Mouse (Mus musculus) embryonic facial prominence, embryonic 12.5 days (tissue): ENCODE measurements around the gene Trim63. TPM values are rescaled to one million over a fixed set of nuclear protein-coding genes. Genes with fewer than 3 reads are reported as not detected.
"Not testable (repeated sequence)": the region's sequence is repeated elsewhere in the genome, so short reads cannot be mapped to it uniquely, and the experiment has no call there.

Experiments
- ATAC-seq: fragments of 200-750 bp; cut with Nextera tagmentation; 2 replicates; pipeline ENCODE4 v1.8.0; 2017; ENCODE audit not compliant: insufficient number of reproducible peaks, insufficient read depth, low FRiP score, low TSS enrichment
- H3K27ac ChIP-seq: fragments of 300-500 bp; sonication (generic); 2 replicates; pipeline ENCODE4 v1.5.1; 2016; ENCODE audit warnings: mild to moderate bottlenecking
- H3K27me3 ChIP-seq: fragments of 300-500 bp; sonication (generic); 2 replicates; pipeline ENCODE4 v1.6.1; 2016; ENCODE audit warnings: mild to moderate bottlenecking, moderate library complexity
- H3K36me3 ChIP-seq: fragments of 300-500 bp; sonication (generic); 2 replicates; pipeline ENCODE4 v1.6.1; 2016; ENCODE audit warnings: mild to moderate bottlenecking
- H3K4me1 ChIP-seq: fragments of 300-500 bp; sonication (generic); 2 replicates; pipeline ENCODE4 v1.6.1; 2016
- H3K4me2 ChIP-seq: fragments of 300-500 bp; sonication (generic); replicated peaks from 2 replicates; pipeline ENCODE4 v1.6.1; 2016; ENCODE audit warnings: mild to moderate bottlenecking, moderate library complexity
- H3K4me3 ChIP-seq: fragments of 300-500 bp; sonication (generic); 2 replicates; pipeline ENCODE4 v1.5.1; 2016; ENCODE audit warnings: mild to moderate bottlenecking
- H3K9ac ChIP-seq: fragments of 300-500 bp; sonication (generic); 2 replicates; pipeline ENCODE4 v1.6.1; 2016; ENCODE audit warnings: mild to moderate bottlenecking, moderate library complexity
- H3K9me3 ChIP-seq: fragments of 300-500 bp; sonication (generic); 2 replicates; pipeline ENCODE4 v1.6.1; 2016; ENCODE audit warnings: mild to moderate bottlenecking, moderate library complexity
- WGBS: fragments of 180-500 bp; shearing (Covaris S2); methylation state at CpG from one replicate; pipeline ENCODE4 v1.1.7; 2016; 5-methylcytosine and 5-hydroxymethylcytosine counted together
- polyA plus RNA-seq: library from polyadenylated mRNA; unstranded; fragments of >200 nt; fragmentation: Nextera tagmentation; extraction: Ambion mirVana; gene quantifications from 2 replicates; pipeline ENCODE4 v1.2.1, GENCODE M21; 2016

The Trim63 gene
- polyA plus RNA-seq, 1 experiment from 2014 or later: 2.6 TPM

DNA sequence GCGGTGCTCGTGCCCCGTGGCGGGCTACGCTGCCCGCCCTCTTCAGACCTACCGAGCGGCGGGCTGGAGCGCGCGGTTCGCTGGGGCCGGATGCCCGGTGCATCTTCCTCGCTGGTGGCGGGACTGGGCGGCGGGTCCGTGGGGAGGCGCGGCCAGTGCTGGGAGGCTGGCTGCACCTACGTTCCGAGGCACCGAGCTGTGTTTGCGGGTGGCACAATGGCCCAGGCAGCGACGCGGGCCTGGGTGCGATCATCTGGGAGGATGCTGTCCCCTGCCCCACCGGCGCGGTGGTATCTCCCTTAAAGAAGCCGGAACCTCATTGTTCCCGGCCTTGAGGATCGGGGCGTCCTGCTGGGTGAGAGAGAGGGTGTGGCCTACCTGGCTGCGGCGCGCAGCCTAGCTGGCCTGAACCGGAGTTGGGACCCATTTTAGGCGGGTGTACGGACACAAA lies 27.3 kb upstream of the Trim63 start, which contains the start of gene Pdik1l:
TSS of gene Pdik1l (minus strand) at position 321 of the 451 bp plus-strand sequence.
- Histone ChIP-seq H3K36me3 (peaks cover 12% of the 10 kb centered on the region; the same call in 1 of the 2 replicates), H3K9ac (peak within 1 kb of the TSS; percentile 93), H3K4me3 (peak within 1 kb of the TSS; percentile 73), H3K4me1 (peaks cover 14% of the 10 kb centered on the region), H3K27ac (peak within 1 kb of the TSS; percentile 100), H3K4me2 (peak within 1 kb of the TSS; percentile 94), H3K9me3 (no peaks in the 10 kb centered on the region), H3K27me3 (no peaks in the 10 kb centered on the region)
- ATAC-seq: peak; percentile 74
- under 1% methylated on average over 43 of the region's 43 CpGs for WGBS

- H3K36me3 ChIP-seq: 0 out of 2 replicates have a peak, but pooled peaks cover 4% of the 10 kb centered on the region
- H3K27ac ChIP-seq: peak overlapping the region; percentile 100; the same call in 1 of the 2 replicates
- H3K4me1 ChIP-seq: peaks cover 14% of the 10 kb centered on the region
- H3K9me3 ChIP-seq: no peaks in the 10 kb centered on the region
- H3K4me2 ChIP-seq: peak overlapping the region; percentile 94
- WGBS: 37% methylated on average over 11 of the region's 11 CpGs
- 0 out of 2 replicates have a peak, but pooled peaks cover 6% of the 10 kb centered on the region for H3K27me3 ChIP-seq
- H3K9ac ChIP-seq: peak overlapping the region; percentile 93
- no peak for ATAC-seq
- H3K4me3 ChIP-seq: peak overlapping the region; percentile 73
Measured at GRCm38 (mm10) chr4:134288397-134289256, 26.3 kb upstream of the Trim63 start.

GRCm38 (mm10) chr4:134292067-134292466 lies 22.9 kb upstream of the Trim63 start:
- Histone ChIP-seq H3K9me3 (no peaks in the 10 kb centered on the region), H3K4me2 (no peak overlapping the region), H3K9ac (no peak overlapping the region), H3K4me3 (no peak overlapping the region), H3K4me1 (peaks cover 7% of the 10 kb centered on the region), H3K27me3 (0 out of 2 replicates have a peak, but pooled peaks cover 11% of the 10 kb centered on the region), H3K27ac (no peak overlapping the region), H3K36me3 (no peaks in the 10 kb centered on the region)
- 16% methylated on average over 7 of the region's 7 CpGs for WGBS
- no peak for ATAC-seq

DNA sequence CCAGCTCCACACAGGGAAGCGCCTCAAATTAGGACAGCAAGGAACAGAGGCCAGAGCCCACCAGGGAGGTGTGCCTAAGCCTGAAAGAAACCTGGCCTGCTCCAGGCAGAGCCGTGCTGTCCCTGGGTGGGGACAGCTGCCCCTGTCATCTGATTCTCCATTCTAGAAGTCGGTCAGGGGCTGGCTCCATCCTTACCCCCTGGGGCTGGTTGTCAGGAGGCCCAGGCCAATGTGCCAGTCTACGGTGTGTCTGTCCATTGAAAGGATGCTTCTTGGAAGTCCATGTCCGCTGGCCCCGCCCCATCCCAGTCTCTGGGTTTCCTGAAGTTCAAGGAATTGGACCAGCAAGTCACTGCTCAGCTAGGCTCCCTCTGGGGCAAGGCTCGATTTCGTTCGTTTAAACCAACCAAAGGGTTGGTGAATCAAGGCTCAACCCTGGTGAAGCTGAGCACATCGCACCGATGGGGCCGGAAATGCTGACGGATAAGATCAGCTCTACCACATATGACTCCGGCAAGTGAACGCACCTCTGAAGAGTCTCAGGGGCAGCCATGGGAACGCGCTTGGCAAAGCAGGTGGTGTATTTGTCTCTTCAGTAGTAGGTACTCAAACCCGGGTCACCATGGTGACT lies 21.7 kb upstream of the Trim63 start:
- Histone ChIP-seq H3K9ac (no peak overlapping the region), H3K4me2 (no peak overlapping the region), H3K36me3 (no peaks in the 10 kb centered on the region), H3K27ac (no peak overlapping the region), H3K4me1 (peaks cover 5% of the 10 kb centered on the region), H3K27me3 (0 out of 2 replicates have a peak, but pooled peaks cover 11% of the 10 kb centered on the region), H3K4me3 (no peak overlapping the region), H3K9me3 (no peaks in the 10 kb centered on the region)
- ATAC-seq: no peak
- 71% methylated on average over 18 of the region's 18 CpGs for WGBS

DNA sequence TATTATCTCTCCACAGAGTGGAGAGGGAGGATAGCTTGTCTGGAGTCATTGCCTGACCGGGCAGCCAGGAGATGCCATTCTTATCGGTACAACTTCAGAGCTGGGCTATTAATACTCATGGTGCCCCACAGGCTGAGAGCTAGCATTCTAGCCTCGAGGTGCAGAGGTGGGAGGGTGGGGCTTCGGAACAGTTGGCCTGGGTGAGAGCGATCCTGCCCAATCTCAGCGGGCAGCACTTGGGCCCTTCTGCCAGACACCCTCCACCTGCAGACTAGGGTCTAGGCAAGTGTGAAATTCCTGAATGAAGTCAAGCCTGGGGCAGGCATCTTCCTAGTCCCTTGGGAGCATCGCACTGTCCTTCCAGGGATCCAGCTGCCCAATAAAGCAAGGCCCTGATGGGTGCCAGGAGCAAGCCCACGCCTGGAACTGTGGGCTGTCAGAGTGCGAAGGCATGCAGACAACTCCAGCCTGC lies 21.2 kb upstream of the Trim63 start:
- H3K27ac ChIP-seq: no peak overlapping the region
- ATAC-seq: no peak
- H3K4me2 ChIP-seq: no peak overlapping the region
- H3K4me1 ChIP-seq: no peaks in the 10 kb centered on the region
- no peaks in the 10 kb centered on the region for H3K9me3 ChIP-seq
- 0 out of 2 replicates have a peak, but pooled peaks cover 11% of the 10 kb centered on the region for H3K27me3 ChIP-seq
- H3K36me3 ChIP-seq: no peaks in the 10 kb centered on the region
- no peak overlapping the region for H3K4me3 ChIP-seq
- WGBS: 68% methylated on average over 9 of the region's 9 CpGs
- H3K9ac ChIP-seq: no peak overlapping the region

DNA sequence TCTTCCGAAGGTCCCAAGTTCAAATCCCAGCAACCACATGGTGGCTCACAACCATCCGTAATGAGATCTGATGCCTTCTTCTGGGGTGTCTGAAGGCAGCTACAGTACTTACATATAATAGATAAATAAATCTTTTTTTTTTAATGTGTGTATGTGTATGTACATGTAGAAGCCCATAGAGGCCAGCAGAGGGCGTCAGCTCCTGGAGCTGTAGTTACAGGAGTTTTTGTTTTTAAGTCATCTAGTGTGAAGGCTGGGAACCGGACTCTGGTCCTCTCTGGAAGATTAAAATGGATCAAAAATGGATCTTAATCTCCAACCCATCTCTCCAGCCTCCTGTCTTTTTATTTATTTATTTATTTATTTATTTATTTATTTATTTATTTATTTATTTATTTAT lies 18.8 kb upstream of the Trim63 start:
- 0 out of 2 replicates have a peak, but pooled peaks cover 11% of the 10 kb centered on the region for H3K27me3 ChIP-seq
- not testable (repeated sequence) for ATAC-seq, H3K4me1 ChIP-seq, H3K36me3 ChIP-seq, H3K27ac ChIP-seq, H3K9me3 ChIP-seq, H3K4me2 ChIP-seq, H3K4me3 ChIP-seq, H3K9ac ChIP-seq
- WGBS: 86% methylated on average over 4 of the region's 4 CpGs

GRCm38 (mm10) chr4:134296523-134296922 lies 18.4 kb upstream of the Trim63 start:
- Histone ChIP-seq H3K4me3 (no peak overlapping the region), H3K36me3 (no peaks in the 10 kb centered on the region), H3K4me1 (no peaks in the 10 kb centered on the region), H3K27ac (no peak overlapping the region), H3K9me3 (no peaks in the 10 kb centered on the region), H3K27me3 (0 out of 2 replicates have a peak, but pooled peaks cover 11% of the 10 kb centered on the region), H3K4me2 (no peak overlapping the region), H3K9ac (no peak overlapping the region)
- no peak for ATAC-seq
- 89% methylated on average over 4 of the region's 4 CpGs for WGBS

DNA sequence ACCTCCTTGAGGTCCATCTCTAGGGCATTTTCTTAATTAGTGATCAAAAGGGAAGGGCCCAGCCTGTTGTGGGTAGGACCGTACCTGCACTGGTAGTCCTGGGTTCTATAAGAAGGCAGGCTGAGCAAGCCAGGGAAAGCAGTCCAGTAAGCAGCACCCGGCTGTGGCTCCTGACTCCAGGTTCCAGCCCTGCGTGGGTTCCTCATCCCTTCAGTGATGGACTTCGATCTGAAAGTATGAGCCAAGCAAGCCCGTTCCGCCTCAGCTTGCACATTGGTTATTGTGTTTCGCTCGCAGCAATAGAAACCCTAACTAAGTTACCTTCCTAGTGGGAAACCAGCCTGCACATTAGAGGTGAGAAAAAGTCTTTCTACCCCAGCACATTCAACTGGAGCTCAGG lies 17.6 kb upstream of the Trim63 start:
- Histone ChIP-seq H3K4me1 (no peaks in the 10 kb centered on the region), H3K9ac (no peak overlapping the region), H3K4me3 (no peak overlapping the region), H3K27ac (no peak overlapping the region), H3K36me3 (no peaks in the 10 kb centered on the region), H3K27me3 (0 out of 2 replicates have a peak, but pooled peaks cover 11% of the 10 kb centered on the region), H3K4me2 (no peak overlapping the region), H3K9me3 (no peaks in the 10 kb centered on the region)
- WGBS: 90% methylated on average over 8 of the region's 8 CpGs
- no peak for ATAC-seq

DNA sequence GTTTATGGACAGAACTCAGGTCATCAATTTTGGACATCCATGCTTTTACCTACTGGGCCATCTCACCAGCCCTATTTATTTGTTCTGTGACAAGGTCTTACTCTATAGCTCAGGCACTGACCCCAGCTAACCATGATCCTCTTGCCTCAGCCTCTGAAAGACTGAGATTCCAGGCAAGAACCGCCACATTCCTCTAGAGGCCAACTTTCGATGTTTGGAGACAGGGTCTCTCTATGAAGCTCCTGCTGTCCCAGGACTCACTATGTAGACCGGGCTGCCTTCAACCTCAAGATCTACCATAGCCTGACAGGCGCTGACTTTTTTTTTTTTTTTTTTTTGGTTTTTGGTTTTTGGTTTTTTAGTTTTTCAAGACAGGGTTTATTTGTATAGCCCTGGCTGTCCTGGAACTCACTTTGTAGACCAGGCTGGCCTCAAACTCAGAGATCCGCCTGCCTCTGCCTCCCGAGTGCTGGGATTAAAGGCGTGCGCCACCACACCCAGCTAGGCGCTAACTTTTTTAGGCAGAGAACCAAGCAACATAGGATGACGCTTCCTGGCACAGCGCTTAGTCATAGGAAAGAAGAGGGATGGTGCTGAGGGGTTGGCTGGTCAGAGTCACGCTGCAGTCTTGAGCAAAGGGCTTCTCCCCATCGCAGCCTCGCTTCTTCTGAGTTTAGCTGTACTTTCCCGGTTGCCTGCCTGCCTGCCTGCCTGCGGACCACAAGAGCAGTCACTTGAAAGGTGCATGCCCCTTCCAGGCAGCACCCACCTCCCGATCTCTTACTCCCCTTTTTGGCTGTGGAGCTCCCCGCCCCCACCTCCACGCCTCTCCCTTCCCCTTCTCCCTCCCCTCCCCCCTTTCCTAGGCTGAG lies 16.1 kb upstream of the Trim63 start:
- no peak overlapping the region for H3K9ac ChIP-seq
- H3K27ac ChIP-seq: no peak overlapping the region
- no peak overlapping the region for H3K4me2 ChIP-seq
- ATAC-seq: no peak
- H3K27me3 ChIP-seq: 0 out of 2 replicates have a peak, but pooled peaks cover 5% of the 10 kb centered on the region
- no peaks in the 10 kb centered on the region for H3K9me3 ChIP-seq
- H3K4me3 ChIP-seq: no peak overlapping the region
- H3K36me3 ChIP-seq: no peaks in the 10 kb centered on the region
- no peaks in the 10 kb centered on the region for H3K4me1 ChIP-seq
- WGBS: 76% methylated on average over 19 of the region's 19 CpGs

- Histone ChIP-seq H3K36me3 (no peaks in the 10 kb centered on the region), H3K9ac (no peak overlapping the region), H3K27me3 (no peaks in the 10 kb centered on the region)
Measured at GRCm38 (mm10) chr4:134299498-134299810, 15.5 kb upstream of the Trim63 start.

DNA sequence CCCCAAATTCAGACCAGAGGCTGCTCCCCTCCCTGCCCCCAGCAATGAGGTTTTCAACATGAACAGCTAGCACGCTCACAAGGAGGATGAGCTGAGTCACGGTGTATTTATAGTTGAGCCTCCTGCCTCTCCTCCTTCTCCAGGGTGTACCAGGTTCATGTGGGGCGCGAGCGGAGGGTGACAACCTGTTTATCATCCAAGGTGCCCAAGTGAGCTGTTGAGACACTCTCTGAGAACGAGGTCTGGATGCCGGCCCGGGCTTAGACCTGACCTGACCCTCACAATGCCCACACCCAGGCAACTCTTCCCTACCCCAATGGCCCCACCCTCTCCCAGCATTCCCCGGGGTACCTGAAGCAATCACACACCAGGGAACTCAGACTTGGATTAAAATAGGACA lies 14.6 kb upstream of the Trim63 start:
- Histone ChIP-seq H3K4me2 (no peak overlapping the region), H3K9me3 (no peaks in the 10 kb centered on the region), H3K4me3 (no peak overlapping the region), H3K9ac (no peak overlapping the region), H3K36me3 (no peaks in the 10 kb centered on the region), H3K27me3 (no peaks in the 10 kb centered on the region), H3K27ac (no peak overlapping the region), H3K4me1 (no peaks in the 10 kb centered on the region)
- 81% methylated on average over 9 of the region's 9 CpGs for WGBS
- no peak for ATAC-seq

More at GRCm38 (mm10) chr4:134299498-134299810, 15.5 kb upstream of the Trim63 start:
- 61% methylated on average over 4 of the region's 4 CpGs for WGBS
- H3K4me1 ChIP-seq: no peaks in the 10 kb centered on the region
- no peaks in the 10 kb centered on the region for H3K9me3 ChIP-seq
- H3K4me2 ChIP-seq: no peak overlapping the region
- no peak overlapping the region for H3K4me3 ChIP-seq
- ATAC-seq: no peak
- no peak overlapping the region for H3K27ac ChIP-seq
